In genomic region chr5:21724427-21724826, GRCm38 (mm10) we compare ENCODE assay signal across 12 mouse cellular contexts. TPM values are rescaled to one million over a fixed set of nuclear protein-coding genes. Genes with fewer than 3 reads are reported as not detected.
DNase-seq lines count a peak whose midpoint lies in the region; ATAC-seq and TF ChIP-seq lines count a peak whose summit lies in the region.
"Had no signal": no experiment of that assay in that cellular context is flagged by ENCODE, and none has a peak within 500 bp of the region (broad histone marks: within the 10 kb centered on the region; RNA-seq: fewer than 3 reads in every experiment).

No protein-coding gene starts in this region.

- TF ChIP-seq EP300 in heart, postnatal 0 days (IDR thresholded peaks at IDR 0.05; ENCODE audit: low read depth), result no peak

- no peak for ATAC-seq in heart, postnatal 0 days (ENCODE audit: insufficient read depth, low read depth)
- ATAC-seq in embryonic facial prominence, embryonic 13.5 days (ENCODE audit: insufficient number of reproducible peaks, insufficient read depth, low FRiP score, low TSS enrichment, low read depth), result no peak
- no peak for ATAC-seq in hindbrain, embryonic 13.5 days (ENCODE audit: low FRiP score)
- peak; percentile 7; the same call in 1 of the 2 replicates for ATAC-seq in midbrain, embryonic 16.5 days

- TF ChIP-seq CTCF in heart, postnatal 0 days (IDR thresholded peaks at IDR 0.05; ENCODE audit: low read depth), result no peak

- H3K36me3 ChIP-seq in heart, postnatal 0 days (replicated peaks; ENCODE audit: control insufficient read depth, insufficient read depth, low read length), result no peaks in the 10 kb centered on the region
- no peaks in the 10 kb centered on the region for H3K36me3 ChIP-seq in embryonic facial prominence, embryonic 13.5 days
- no peaks in the 10 kb centered on the region for H3K36me3 ChIP-seq in hindbrain, embryonic 13.5 days
- no peaks in the 10 kb centered on the region for H3K36me3 ChIP-seq in midbrain, embryonic 16.5 days (ENCODE audit: control insufficient read depth, insufficient read depth, low read length)

- H3K9me3 ChIP-seq in heart, postnatal 0 days (replicated peaks; ENCODE audit: control insufficient read depth, low read length), result no peaks in the 10 kb centered on the region
- no peaks in the 10 kb centered on the region for H3K9me3 ChIP-seq in embryonic facial prominence, embryonic 13.5 days
- H3K9me3 ChIP-seq in hindbrain, embryonic 13.5 days, result no peaks in the 10 kb centered on the region
- H3K9me3 ChIP-seq in midbrain, embryonic 16.5 days (replicated peaks; ENCODE audit: control insufficient read depth, low read length, poor library complexity, severe bottlenecking), result no peaks in the 10 kb centered on the region

- H3K4me2 ChIP-seq in heart, postnatal 0 days (ENCODE audit: low read depth, low read length), result no peak overlapping the region
- no peak overlapping the region for H3K4me2 ChIP-seq in embryonic facial prominence, embryonic 13.5 days
- no peak overlapping the region for H3K4me2 ChIP-seq in hindbrain, embryonic 13.5 days
- H3K4me2 ChIP-seq in midbrain, embryonic 16.5 days (ENCODE audit: low read length), result no peak overlapping the region

- no peaks in the 10 kb centered on the region; the same call in 1 of the 2 replicates for H3K4me1 ChIP-seq in heart, postnatal 0 days (ENCODE audit: control insufficient read depth, insufficient read depth)
- 0 out of 2 replicates have a peak, but pooled peaks cover 9% of the 10 kb centered on the region for H3K4me1 ChIP-seq in embryonic facial prominence, embryonic 13.5 days
- H3K4me1 ChIP-seq in hindbrain, embryonic 13.5 days (replicated peaks), result peaks cover 10% of the 10 kb centered on the region; the same call in 1 of the 2 replicates
- peaks cover 8% of the 10 kb centered on the region for H3K4me1 ChIP-seq in midbrain, embryonic 16.5 days (ENCODE audit: control insufficient read depth, insufficient read depth, low read length)

- H3K27me3 ChIP-seq in heart, postnatal 0 days (ENCODE audit: control insufficient read depth, insufficient read depth, low read length), result no peaks in the 10 kb centered on the region
- H3K27me3 ChIP-seq in embryonic facial prominence, embryonic 13.5 days, result no peaks in the 10 kb centered on the region
- no peaks in the 10 kb centered on the region for H3K27me3 ChIP-seq in hindbrain, embryonic 13.5 days
- no peaks in the 10 kb centered on the region for H3K27me3 ChIP-seq in midbrain, embryonic 16.5 days (ENCODE audit: control insufficient read depth, insufficient read depth, low read depth, low read length)

- DNase-seq in heart, postnatal 0 days (ENCODE audit: low spot score), result no peak
- DNase-seq in heart, adult 9 months (ENCODE audit: low spot score in 2 of 2), result no peak
- DNase-seq in adrenal gland, postnatal 36 days, result no peak
- no peak for DNase-seq in right cerebral cortex, postnatal 36 days (ENCODE audit: low spot score in 2 of 2)
- DNase-seq in urinary bladder, postnatal 10 days (ENCODE audit: low spot score), result no peak
- DNase-seq: heart, postnatal 4 days; thymus, postnatal 25 days had no signal

- H3K4me3 ChIP-seq in heart, postnatal 0 days (ENCODE audit: low read depth, low read length), result no peak overlapping the region
- no peak overlapping the region for H3K4me3 ChIP-seq in embryonic facial prominence, embryonic 13.5 days
- H3K4me3 ChIP-seq in hindbrain, embryonic 13.5 days, result no peak overlapping the region
- no peak overlapping the region for H3K4me3 ChIP-seq in midbrain, embryonic 16.5 days (ENCODE audit: low read depth, low read length)
- H3K4me3 ChIP-seq: erythroblast, embryonic 14.5 days had no signal

- peak overlapping the region; percentile 59; the same call in 1 of the 2 replicates for H3K27ac ChIP-seq in heart, postnatal 0 days (ENCODE audit: low read depth)
- peak overlapping the region; percentile 79 for H3K27ac ChIP-seq in embryonic facial prominence, embryonic 13.5 days
- H3K27ac ChIP-seq in hindbrain, embryonic 13.5 days, result peak overlapping the region; percentile 75
- peak overlapping the region; percentile 75 for H3K27ac ChIP-seq in midbrain, embryonic 16.5 days (ENCODE audit: low read length)
- H3K27ac ChIP-seq: liver, embryonic 14.5 days had no signal

- H3K9ac ChIP-seq in heart, postnatal 0 days (replicated peaks; ENCODE audit: low read depth, low read length), result peak overlapping the region; percentile 43
- no peak overlapping the region for H3K9ac ChIP-seq in embryonic facial prominence, embryonic 13.5 days
- no peak overlapping the region for H3K9ac ChIP-seq in hindbrain, embryonic 13.5 days
- no peak overlapping the region for H3K9ac ChIP-seq in midbrain, embryonic 16.5 days (ENCODE audit: low read depth, low read length)
- H3K9ac ChIP-seq: liver, embryonic 14.5 days had no signal

- WGBS in heart, postnatal 0 days, result 52% methylated on average over 1 of the region's 1 CpGs
- 24% methylated on average over 1 of the region's 1 CpGs for WGBS in embryonic facial prominence, embryonic 13.5 days
- WGBS in hindbrain, embryonic 13.5 days, result 45% methylated on average over 1 of the region's 1 CpGs
- WGBS in midbrain, embryonic 16.5 days, result 21% methylated on average over 1 of the region's 1 CpGs

RNA-seq across cellular contexts. Expression of gene Pmpcb, which starts 12.5 kb away (rescaled TPM):
- 225 and 256 TPM in 2 replicates for total RNA-seq in heart, postnatal 0 days (2014; rRNA removed; ENCODE audit: low replicate concordance)
- polyA plus RNA-seq in heart, postnatal 0 days (2015; fragmentation: Nextera tagmentation; extraction: Ambion mirVana), result 177 and 181 TPM in 2 replicates
- polyA plus RNA-seq in embryonic facial prominence, embryonic 13.5 days (2015; fragmentation: Nextera tagmentation; extraction: Ambion mirVana), result 87.0 and 95.7 TPM in 2 replicates
- 79.5 and 81.3 TPM in 2 replicates for polyA plus RNA-seq in hindbrain, embryonic 13.5 days (2015; fragmentation: Nextera tagmentation; extraction: Ambion mirVana)
- 68.8 and 72.4 TPM in 2 replicates for polyA plus RNA-seq in midbrain, embryonic 16.5 days (2015; fragmentation: Nextera tagmentation; extraction: Ambion mirVana)
- total RNA-seq in adrenal gland, postnatal 36 days (2021), result 100 to 1,000 TPM; 256 to 300 TPM

RNA-seq across cellular contexts. Expression of gene Napepld, which starts 23.2 kb away (rescaled TPM):
- total RNA-seq in heart, postnatal 0 days (2014; rRNA removed; ENCODE audit: low replicate concordance), result 9.9 and 11.3 TPM in 2 replicates
- 2.7 and 3.1 TPM in 2 replicates for polyA plus RNA-seq in heart, postnatal 0 days (2015; fragmentation: Nextera tagmentation; extraction: Ambion mirVana)
- 2.1 and 2.2 TPM in 2 replicates for polyA plus RNA-seq in embryonic facial prominence, embryonic 13.5 days (2015; fragmentation: Nextera tagmentation; extraction: Ambion mirVana)
- polyA plus RNA-seq in hindbrain, embryonic 13.5 days (2015; fragmentation: Nextera tagmentation; extraction: Ambion mirVana), result 2.1 TPM in 2 replicates
- 2.6 and 2.7 TPM in 2 replicates for polyA plus RNA-seq in midbrain, embryonic 16.5 days (2015; fragmentation: Nextera tagmentation; extraction: Ambion mirVana)
- 10 to 100 TPM; 26.4 to 48.6 TPM for total RNA-seq in adrenal gland, postnatal 36 days (2021)
